Mouse (Mus musculus): ENCODE data around the gene Klhl13. TPM values are rescaled to one million over a fixed set of nuclear protein-coding genes. Genes with fewer than 3 reads are reported as not detected.

Klhl13 gene
- 143 and 151 TPM in 2 replicates for polyA plus RNA-seq (2014; fragmentation: Nextera tagmentation; extraction: Ambion mirVana)

- Histone ChIP-seq H3K4me1 (ENCODE audit: control insufficient read depth, insufficient read depth, low read length) (no peaks in the 10 kb centered on the region), H3K36me3 (ENCODE audit: control insufficient read depth, insufficient read depth, low read length) (no peaks in the 10 kb centered on the region), H3K27me3 (replicated peaks; ENCODE audit: control insufficient read depth, insufficient read depth, low read length) (no peaks in the 10 kb centered on the region), H3K4me2 (ENCODE audit: low read depth, low read length) (peak within 1 kb of the TSS; percentile 51), H3K9me3 (ENCODE audit: control insufficient read depth, low read length) (no peaks in the 10 kb centered on the region), H3K27ac (replicated peaks; ENCODE audit: low read depth, low read length) (peak within 1 kb of the TSS; percentile 80), H3K9ac (ENCODE audit: low read depth, low read length) (peak within 1 kb of the TSS; percentile 69), H3K4me3 (ENCODE audit: low read depth, low read length) (peak within 1 kb of the TSS; percentile 56)
- ATAC-seq (ENCODE audit: low read depth): peak; percentile 93
- WGBS: 10% methylated on average over 20 of the region's 45 CpGs
- peak; percentile 80 for DNase-seq (ENCODE audit: low spot score)
Measured at GRCm38 (mm10) chrX:23364514-23365381, at the start of gene Klhl13. Gene Klhl13, minus strand, starts transcription at chrX:23365082.

- no peak overlapping the region for H3K4me3 ChIP-seq (ENCODE audit: low read depth, low read length)
- H3K4me1 ChIP-seq (ENCODE audit: control insufficient read depth, insufficient read depth, low read length): no peaks in the 10 kb centered on the region
- no peak overlapping the region for H3K9ac ChIP-seq (ENCODE audit: low read depth, low read length)
- H3K9me3 ChIP-seq (ENCODE audit: control insufficient read depth, low read length): no peaks in the 10 kb centered on the region
- WGBS: 49% methylated on average over 4 of the region's 4 CpGs
- H3K27me3 ChIP-seq (replicated peaks; ENCODE audit: control insufficient read depth, insufficient read depth, low read length): no peaks in the 10 kb centered on the region
- ATAC-seq (ENCODE audit: low read depth): no peak
- DNase-seq (ENCODE audit: low spot score): no peak
- no peaks in the 10 kb centered on the region for H3K36me3 ChIP-seq (ENCODE audit: control insufficient read depth, insufficient read depth, low read length)
- no peak overlapping the region for H3K27ac ChIP-seq (replicated peaks; ENCODE audit: low read depth, low read length)
- H3K4me2 ChIP-seq (ENCODE audit: low read depth, low read length): no peak overlapping the region
Measured at GRCm38 (mm10) chrX:23409296-23410149, 44.6 kb upstream of the Klhl13 start.

GRCm38 (mm10) chrX:23388716-23389115 lies 23.8 kb upstream of the Klhl13 start:
- H3K36me3 ChIP-seq (ENCODE audit: control insufficient read depth, insufficient read depth, low read length): no peaks in the 10 kb centered on the region
- no peak overlapping the region for H3K27ac ChIP-seq (replicated peaks; ENCODE audit: low read depth, low read length)
- H3K27me3 ChIP-seq (replicated peaks; ENCODE audit: control insufficient read depth, insufficient read depth, low read length): no peaks in the 10 kb centered on the region
- DNase-seq (ENCODE audit: low spot score) (no peak), ATAC-seq (ENCODE audit: low read depth) (no peak)
- no peak overlapping the region for H3K9ac ChIP-seq (ENCODE audit: low read depth, low read length)
- no peak overlapping the region for H3K4me2 ChIP-seq (ENCODE audit: low read depth, low read length)
- no peaks in the 10 kb centered on the region for H3K4me1 ChIP-seq (ENCODE audit: control insufficient read depth, insufficient read depth, low read length)
- no peaks in the 10 kb centered on the region for H3K9me3 ChIP-seq (ENCODE audit: control insufficient read depth, low read length)
- WGBS: 65% methylated on average over 4 of the region's 4 CpGs
- no peak overlapping the region for H3K4me3 ChIP-seq (ENCODE audit: low read depth, low read length)

GRCm38 (mm10) chrX:23363441-23363840 lies 1.4 kb downstream of the Klhl13 start:
- H3K4me1 ChIP-seq (ENCODE audit: control insufficient read depth, insufficient read depth, low read length): no peaks in the 10 kb centered on the region
- peak overlapping the region; percentile 51 for H3K4me2 ChIP-seq (ENCODE audit: low read depth, low read length)
- H3K27me3 ChIP-seq (replicated peaks; ENCODE audit: control insufficient read depth, insufficient read depth, low read length): no peaks in the 10 kb centered on the region
- DNase-seq (ENCODE audit: low spot score): peak; percentile 6
- peak overlapping the region; percentile 69; the same call in 1 of the 2 replicates for H3K9ac ChIP-seq (ENCODE audit: low read depth, low read length)
- WGBS: 46% methylated on average over 6 of the region's 6 CpGs
- H3K9me3 ChIP-seq (ENCODE audit: control insufficient read depth, low read length): no peaks in the 10 kb centered on the region
- ATAC-seq (ENCODE audit: low read depth): no peak
- no peak overlapping the region for H3K27ac ChIP-seq (replicated peaks; ENCODE audit: low read depth, low read length)
- H3K4me3 ChIP-seq (ENCODE audit: low read depth, low read length): peak overlapping the region; percentile 56
- no peaks in the 10 kb centered on the region for H3K36me3 ChIP-seq (ENCODE audit: control insufficient read depth, insufficient read depth, low read length)

GRCm38 (mm10) chrX:23360446-23360845 lies 4.4 kb downstream of the Klhl13 start:
- no peak for DNase-seq (ENCODE audit: low spot score)
- Histone ChIP-seq H3K27me3 (replicated peaks; ENCODE audit: control insufficient read depth, insufficient read depth, low read length) (no peaks in the 10 kb centered on the region), H3K9me3 (ENCODE audit: control insufficient read depth, low read length) (no peaks in the 10 kb centered on the region), H3K4me3 (ENCODE audit: low read depth, low read length) (no peak overlapping the region), H3K9ac (ENCODE audit: low read depth, low read length) (no peak overlapping the region), H3K27ac (replicated peaks; ENCODE audit: low read depth, low read length) (no peak overlapping the region), H3K4me1 (ENCODE audit: control insufficient read depth, insufficient read depth, low read length) (no peaks in the 10 kb centered on the region), H3K4me2 (ENCODE audit: low read depth, low read length) (no peak overlapping the region), H3K36me3 (ENCODE audit: control insufficient read depth, insufficient read depth, low read length) (no peaks in the 10 kb centered on the region)
- 74% methylated on average over 3 of the region's 3 CpGs for WGBS
- ATAC-seq (ENCODE audit: low read depth): no peak

- H3K9me3 ChIP-seq (ENCODE audit: control insufficient read depth, low read length): no peaks in the 10 kb centered on the region
- DNase-seq (ENCODE audit: low spot score) (no peak), ATAC-seq (ENCODE audit: low read depth) (no peak)
- H3K27ac ChIP-seq (replicated peaks; ENCODE audit: low read depth, low read length): no peak overlapping the region
- H3K36me3 ChIP-seq (ENCODE audit: control insufficient read depth, insufficient read depth, low read length): no peaks in the 10 kb centered on the region
- H3K4me1 ChIP-seq (ENCODE audit: control insufficient read depth, insufficient read depth, low read length): no peaks in the 10 kb centered on the region
- H3K4me3 ChIP-seq (ENCODE audit: low read depth, low read length): no peak overlapping the region
- H3K4me2 ChIP-seq (ENCODE audit: low read depth, low read length): no peak overlapping the region
- H3K27me3 ChIP-seq (replicated peaks; ENCODE audit: control insufficient read depth, insufficient read depth, low read length): no peaks in the 10 kb centered on the region
- 71% methylated on average over 1 of the region's 1 CpGs for WGBS
- H3K9ac ChIP-seq (ENCODE audit: low read depth, low read length): no peak overlapping the region
Measured at GRCm38 (mm10) chrX:23350083-23350482, 14.8 kb downstream of the Klhl13 start.

- H3K4me2 ChIP-seq (ENCODE audit: low read depth, low read length): no peak overlapping the region
- H3K27me3 ChIP-seq (replicated peaks; ENCODE audit: control insufficient read depth, insufficient read depth, low read length): no peaks in the 10 kb centered on the region
- no peaks in the 10 kb centered on the region for H3K36me3 ChIP-seq (ENCODE audit: control insufficient read depth, insufficient read depth, low read length)
- 50% methylated on average over 1 of the region's 1 CpGs for WGBS
- no peak overlapping the region for H3K9ac ChIP-seq (ENCODE audit: low read depth, low read length)
- H3K27ac ChIP-seq (replicated peaks; ENCODE audit: low read depth, low read length): no peak overlapping the region
- no peaks in the 10 kb centered on the region for H3K4me1 ChIP-seq (ENCODE audit: control insufficient read depth, insufficient read depth, low read length)
- no peaks in the 10 kb centered on the region for H3K9me3 ChIP-seq (ENCODE audit: control insufficient read depth, low read length)
- ATAC-seq (ENCODE audit: low read depth) (no peak), DNase-seq (ENCODE audit: low spot score) (no peak)
- H3K4me3 ChIP-seq (ENCODE audit: low read depth, low read length): no peak overlapping the region
Measured at GRCm38 (mm10) chrX:23328116-23328515, 36.8 kb downstream of the Klhl13 start.

GRCm38 (mm10) chrX:23318857-23319256 lies 46.0 kb downstream of the Klhl13 start:
- H3K4me3 ChIP-seq (ENCODE audit: low read depth, low read length): no peak overlapping the region
- H3K4me2 ChIP-seq (ENCODE audit: low read depth, low read length): no peak overlapping the region
- no peaks in the 10 kb centered on the region for H3K9me3 ChIP-seq (ENCODE audit: control insufficient read depth, low read length)
- H3K4me1 ChIP-seq (ENCODE audit: control insufficient read depth, insufficient read depth, low read length): no peaks in the 10 kb centered on the region
- no peak overlapping the region for H3K27ac ChIP-seq (replicated peaks; ENCODE audit: low read depth, low read length)
- H3K9ac ChIP-seq (ENCODE audit: low read depth, low read length): no peak overlapping the region
- no peaks in the 10 kb centered on the region for H3K36me3 ChIP-seq (ENCODE audit: control insufficient read depth, insufficient read depth, low read length)
- no peak for DNase-seq (ENCODE audit: low spot score)
- ATAC-seq (ENCODE audit: low read depth): no peak
- H3K27me3 ChIP-seq (replicated peaks; ENCODE audit: control insufficient read depth, insufficient read depth, low read length): no peaks in the 10 kb centered on the region

Data from embryonic facial prominence, embryonic 14.5 days (tissue).